Mouse (Mus musculus) cerebellum, adult 2 months (tissue): ENCODE results near the gene Slc7a5.

Source experiments
- CTCF ChIP-seq: fragments of 200-500 bp; IDR thresholded peaks from 2 replicates; pipeline ENCODE4 v1.5.1; 2011; ENCODE audit warnings: low read depth, mild to moderate bottlenecking, control low read depth, low read length, moderate library complexity, borderline replicate concordance; ENCODE audit not compliant: insufficient read depth
- POLR2A ChIP-seq: fragments of 200-500 bp; IDR thresholded peaks from 2 replicates; pipeline ENCODE4 v1.6.1; 2011; ENCODE audit warnings: low read length, control low read depth, borderline replicate concordance; ENCODE audit not compliant: insufficient read depth

DNA sequence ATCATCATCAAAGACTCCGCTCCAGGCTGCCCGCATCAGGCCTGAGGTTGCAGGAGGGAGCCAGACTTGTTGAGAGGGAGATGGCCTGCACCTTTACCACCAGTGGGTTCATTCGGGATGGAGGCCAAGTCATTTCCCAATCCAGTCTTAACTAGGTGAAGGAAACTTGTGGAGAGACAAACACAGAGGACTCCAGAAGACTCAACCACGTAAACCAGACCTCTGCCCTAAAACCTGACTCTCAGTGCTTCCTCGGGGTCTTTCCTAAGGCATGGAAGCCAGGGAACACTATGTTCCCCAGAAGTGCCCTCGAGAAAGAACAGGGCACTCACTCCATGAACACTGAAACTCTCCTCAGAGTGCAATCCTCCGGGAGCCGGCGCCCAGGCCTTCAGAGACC, 2.5 kb downstream of the Slc7a5 start:
- no peak for TF ChIP-seq CTCF
- no peak for TF ChIP-seq POLR2A
